Mouse (Mus musculus) hindbrain, embryonic 12.5 days (tissue): ENCODE measurements at regions not wholly inside any gene's neighbourhood (a gene's known extent, or its start where the extent isn't known, plus 50 kb on each side); places are given as distances from the start of the nearest gene placed in this dataset.
A peak's percentile ranks its signal among the peaks of the same experiment; 100 is the strongest.

Experiments
- ATAC-seq: fragments of 200-750 bp; cut with Nextera tagmentation; 2 replicates; pipeline ENCODE4 v1.8.0; 2017; ENCODE audit warnings: moderate TSS enrichment; ENCODE audit not compliant: low FRiP score
- H3K27ac ChIP-seq: fragments of 300-500 bp; sonication (generic); 2 replicates; pipeline ENCODE4 v1.5.1; 2016; ENCODE audit warnings: mild to moderate bottlenecking
- H3K27me3 ChIP-seq: fragments of 300-500 bp; sonication (generic); 2 replicates; pipeline ENCODE4 v1.6.1; 2016; ENCODE audit warnings: mild to moderate bottlenecking
- H3K36me3 ChIP-seq: fragments of 300-500 bp; sonication (generic); 2 replicates; pipeline ENCODE4 v1.6.1; 2016; ENCODE audit warnings: mild to moderate bottlenecking
- H3K4me1 ChIP-seq: fragments of 300-500 bp; sonication (generic); 2 replicates; pipeline ENCODE4 v1.6.1; 2016
- H3K4me2 ChIP-seq: fragments of 300-500 bp; sonication (generic); replicated peaks from 2 replicates; pipeline ENCODE4 v1.6.1; 2016; ENCODE audit warnings: mild to moderate bottlenecking
- H3K4me3 ChIP-seq: fragments of 300-500 bp; sonication (generic); 2 replicates; pipeline ENCODE4 v1.5.1; 2016; ENCODE audit warnings: mild to moderate bottlenecking
- H3K9ac ChIP-seq: fragments of 300-500 bp; sonication (generic); 2 replicates; pipeline ENCODE4 v1.6.1; 2016; ENCODE audit warnings: mild to moderate bottlenecking, moderate library complexity
- H3K9me3 ChIP-seq: fragments of 300-500 bp; sonication (generic); replicated peaks from 2 replicates; pipeline ENCODE4 v1.6.1; 2016; ENCODE audit warnings: mild to moderate bottlenecking
- WGBS: fragments of 180-500 bp; shearing (Covaris S2); methylation state at CpG from one replicate; pipeline ENCODE4 v1.1.7; 2016; 5-methylcytosine and 5-hydroxymethylcytosine counted together

DNA sequence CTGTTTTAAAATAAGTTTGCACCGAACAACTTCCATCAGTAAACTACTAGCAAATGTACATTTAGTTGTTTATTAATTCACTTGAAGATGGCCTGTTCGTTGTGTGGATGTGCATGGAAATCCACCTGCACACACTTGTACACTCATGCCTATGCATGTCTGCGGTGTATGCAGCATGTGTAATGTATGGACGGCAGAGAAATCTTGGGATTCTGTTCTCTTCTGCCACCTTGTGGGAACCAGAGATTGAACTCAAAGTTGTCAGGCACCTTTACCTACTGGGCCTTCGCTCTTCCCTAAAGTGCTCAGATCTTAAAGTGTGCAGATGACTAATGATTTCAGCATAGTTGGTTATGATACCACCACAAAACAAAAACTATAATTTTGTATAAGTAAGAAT is 137.4 kb downstream of the Kitl start:
- no peak overlapping the region for H3K9ac ChIP-seq
- H3K4me2 ChIP-seq = no peak overlapping the region
- no peaks in the 10 kb centered on the region for H3K4me1 ChIP-seq
- no peaks in the 10 kb centered on the region for H3K27me3 ChIP-seq
- WGBS = 54% methylated on average over 5 of the region's 5 CpGs
- H3K27ac ChIP-seq = no peak overlapping the region
- H3K9me3 ChIP-seq = no peaks in the 10 kb centered on the region
- H3K36me3 ChIP-seq = no peaks in the 10 kb centered on the region
- peak; percentile 69; the same call in 1 of the 2 replicates for ATAC-seq
- H3K4me3 ChIP-seq = no peak overlapping the region

DNA sequence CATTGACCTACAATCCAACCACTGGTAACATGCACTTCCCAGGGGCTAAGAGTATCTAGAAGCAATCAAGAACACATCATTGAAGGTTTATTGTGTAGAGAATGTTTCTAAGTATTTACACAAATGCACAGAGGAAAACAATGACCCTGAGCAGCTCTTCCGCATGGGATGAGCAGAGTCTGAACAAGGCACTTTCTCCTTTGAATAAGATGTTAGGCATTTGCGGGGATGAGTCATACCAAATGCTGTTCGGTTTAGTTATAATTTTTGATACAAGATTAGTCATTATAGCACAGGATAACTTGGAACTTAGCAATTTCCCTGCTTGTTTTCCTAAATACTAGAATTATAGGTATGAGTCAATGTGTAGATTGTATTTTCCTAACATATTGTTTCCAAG is 137.9 kb downstream of the Kitl start:
- no peak overlapping the region for H3K27ac ChIP-seq
- H3K4me2 ChIP-seq = no peak overlapping the region
- H3K27me3 ChIP-seq = no peaks in the 10 kb centered on the region
- ATAC-seq = no peak
- H3K9me3 ChIP-seq = no peaks in the 10 kb centered on the region
- no peak overlapping the region for H3K9ac ChIP-seq
- no peak overlapping the region for H3K4me3 ChIP-seq
- H3K36me3 ChIP-seq = no peaks in the 10 kb centered on the region
- WGBS = 92% methylated on average over 3 of the region's 3 CpGs
- H3K4me1 ChIP-seq = no peaks in the 10 kb centered on the region

DNA sequence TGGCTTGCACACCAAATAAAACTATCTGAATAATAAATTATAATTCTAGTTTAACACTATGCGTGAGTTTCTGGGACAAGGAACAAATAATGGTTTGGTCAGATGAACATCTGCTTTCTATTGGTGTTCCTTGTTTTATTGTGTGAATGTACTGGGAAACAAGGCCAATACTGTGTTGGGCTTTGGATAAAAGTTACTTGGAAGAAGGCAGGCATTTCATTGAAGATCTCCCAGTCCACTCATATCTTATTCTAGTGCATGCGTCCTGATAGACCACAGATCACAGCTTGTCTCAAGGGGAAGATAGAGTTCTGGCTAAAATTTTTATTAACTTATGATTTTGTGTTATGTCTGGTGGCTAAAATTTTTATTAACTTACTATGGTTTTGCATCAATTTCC is 140.1 kb downstream of the Kitl start:
- no peak for ATAC-seq
- no peaks in the 10 kb centered on the region for H3K27me3 ChIP-seq
- WGBS = 88% methylated on average over 2 of the region's 2 CpGs

DNA sequence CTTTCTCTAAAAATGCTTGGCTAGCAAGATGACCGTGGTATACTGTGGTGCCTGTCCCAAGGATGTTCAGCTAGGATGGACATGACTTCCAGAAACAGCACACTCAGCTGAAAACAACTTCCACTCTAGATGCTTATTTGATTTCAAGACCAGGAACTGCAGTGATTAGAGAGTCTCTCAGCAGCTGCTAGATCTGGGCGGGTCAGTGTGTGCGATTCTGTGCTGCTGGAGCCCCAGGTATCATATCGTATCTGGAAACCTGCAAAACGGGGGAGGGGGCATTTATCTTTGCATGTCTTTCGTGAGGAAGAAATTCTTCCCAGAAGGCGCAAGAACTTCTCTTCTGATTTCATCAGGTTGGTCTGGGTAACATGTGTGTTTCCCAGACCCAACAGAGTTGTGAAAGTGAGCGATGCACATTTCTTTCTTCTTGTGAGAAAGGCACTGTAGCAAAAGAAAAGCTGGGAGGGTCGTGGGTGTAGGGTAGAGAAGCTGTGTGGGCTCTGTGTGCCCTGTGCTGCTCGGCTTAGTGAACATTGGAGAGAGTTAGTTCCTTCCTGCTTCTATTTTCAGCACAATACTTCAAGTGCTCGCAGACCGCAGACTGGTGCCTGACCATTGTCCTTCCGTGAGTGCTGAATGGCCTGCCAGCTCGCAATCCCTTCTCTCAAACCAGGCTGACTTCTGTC is 144.6 kb downstream of the Kitl start:
- Histone ChIP-seq H3K4me2 (no peak overlapping the region), H3K4me3 (no peak overlapping the region), H3K9me3 (no peaks in the 10 kb centered on the region), H3K27me3 (no peaks in the 10 kb centered on the region), H3K36me3 (no peaks in the 10 kb centered on the region), H3K9ac (no peak overlapping the region), H3K4me1 (no peaks in the 10 kb centered on the region), H3K27ac (no peak overlapping the region)
- no peak for ATAC-seq
- WGBS = 72% methylated on average over 14 of the region's 14 CpGs

More for the DNA sequence above, 140.1 kb downstream of the Kitl start:
- H3K36me3 ChIP-seq = no peaks in the 10 kb centered on the region
- H3K27ac ChIP-seq = no peak overlapping the region
- no peaks in the 10 kb centered on the region for H3K4me1 ChIP-seq
- H3K4me3 ChIP-seq = no peak overlapping the region
- no peaks in the 10 kb centered on the region for H3K9me3 ChIP-seq
- no peak overlapping the region for H3K9ac ChIP-seq
- H3K4me2 ChIP-seq = no peak overlapping the region

GRCm38 (mm10) chr10:100160532-100160852 is 145.1 kb downstream of the Kitl start:
- no peaks in the 10 kb centered on the region for H3K9me3 ChIP-seq
- no peak overlapping the region for H3K27ac ChIP-seq
- 70% methylated on average over 4 of the region's 4 CpGs for WGBS
- no peaks in the 10 kb centered on the region for H3K4me1 ChIP-seq
- H3K36me3 ChIP-seq = no peaks in the 10 kb centered on the region
- no peak for ATAC-seq
- H3K27me3 ChIP-seq = no peaks in the 10 kb centered on the region
- H3K4me3 ChIP-seq = no peak overlapping the region
- H3K9ac ChIP-seq = no peak overlapping the region
- no peak overlapping the region for H3K4me2 ChIP-seq

DNA sequence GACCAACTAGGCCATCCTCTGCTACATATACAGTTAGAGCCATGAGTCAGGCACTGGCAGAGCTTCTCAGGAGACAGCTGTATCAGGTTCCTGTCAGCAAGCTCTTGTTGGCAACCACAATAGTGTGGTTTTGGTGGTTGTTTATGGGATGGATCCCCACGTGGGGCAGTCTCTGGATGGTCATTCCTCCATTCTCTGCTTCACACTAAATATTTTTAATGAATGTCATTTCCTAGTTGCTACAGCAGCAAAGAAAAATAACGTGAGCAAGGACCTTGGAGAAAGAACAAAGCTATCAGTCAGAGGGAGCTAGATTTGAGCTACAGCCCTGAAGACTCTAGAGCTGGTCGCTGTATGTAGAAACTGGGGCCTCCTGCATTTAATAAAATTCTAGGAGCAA is 145.7 kb downstream of the Kitl start:
- Histone ChIP-seq H3K9ac (no peak overlapping the region), H3K4me2 (no peak overlapping the region), H3K4me1 (no peaks in the 10 kb centered on the region), H3K27me3 (no peaks in the 10 kb centered on the region), H3K4me3 (no peak overlapping the region), H3K36me3 (no peaks in the 10 kb centered on the region), H3K27ac (no peak overlapping the region), H3K9me3 (no peaks in the 10 kb centered on the region)
- WGBS = 81% methylated on average over 3 of the region's 3 CpGs
- no peak for ATAC-seq

GRCm38 (mm10) chr10:100164526-100164925 is 149.1 kb downstream of the Kitl start:
- Histone ChIP-seq H3K9ac (no peak overlapping the region), H3K9me3 (no peaks in the 10 kb centered on the region), H3K36me3 (no peaks in the 10 kb centered on the region), H3K27ac (no peak overlapping the region), H3K4me2 (no peak overlapping the region), H3K4me1 (no peaks in the 10 kb centered on the region), H3K4me3 (no peak overlapping the region), H3K27me3 (no peaks in the 10 kb centered on the region)
- no peak for ATAC-seq
- 47% methylated on average over 1 of the region's 1 CpGs for WGBS

DNA sequence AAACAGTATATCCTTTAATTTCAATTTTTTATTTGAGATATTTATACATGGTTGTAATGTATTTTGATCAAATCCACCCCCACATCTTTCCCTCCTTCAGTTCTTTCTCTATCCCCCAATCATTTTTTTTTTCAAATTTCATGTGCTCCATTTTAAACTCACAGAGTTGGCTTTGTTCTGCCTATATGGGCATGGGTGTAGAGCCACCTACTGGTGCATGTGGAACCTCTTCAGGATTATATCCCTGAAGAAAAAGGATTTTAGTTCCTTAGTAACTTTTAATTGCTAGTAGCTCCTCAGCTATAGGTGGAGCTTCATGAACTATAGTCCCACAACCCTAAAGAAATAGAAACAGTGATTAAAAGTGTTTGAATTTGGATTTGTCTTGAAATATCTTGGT is 155.4 kb downstream of the Kitl start:
- Histone ChIP-seq H3K27ac (no peak overlapping the region), H3K36me3 (no peaks in the 10 kb centered on the region), H3K4me2 (no peak overlapping the region), H3K9me3 (no peaks in the 10 kb centered on the region), H3K27me3 (no peaks in the 10 kb centered on the region), H3K4me1 (no peaks in the 10 kb centered on the region), H3K9ac (no peak overlapping the region), H3K4me3 (no peak overlapping the region)
- 0 out of 2 replicates have a peak, but pooled peaks have one; percentile 19 for ATAC-seq

DNA sequence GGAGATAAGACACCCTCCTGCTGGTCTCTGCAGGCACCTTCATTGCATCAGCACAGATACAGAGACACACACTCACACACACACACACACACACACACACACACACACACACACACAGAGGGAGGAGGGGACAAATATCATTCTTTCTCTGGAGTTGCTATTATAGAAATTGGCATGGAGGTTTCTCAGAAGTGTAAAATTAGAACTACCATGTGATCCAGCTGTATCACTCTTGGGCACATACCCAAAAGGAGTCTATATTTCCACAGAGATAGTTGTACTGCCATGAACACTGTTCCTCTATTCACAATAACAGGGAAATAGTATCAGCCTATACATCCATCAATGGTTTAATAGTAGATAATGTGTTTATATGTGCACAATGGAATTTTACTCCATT is 137.8 kb upstream of the Gm4301 start:
- Histone ChIP-seq H3K27me3 (no peaks in the 10 kb centered on the region), H3K36me3 (no peaks in the 10 kb centered on the region), H3K4me1 (peaks cover 6% of the 10 kb centered on the region; the same call in 1 of the 2 replicates), H3K9me3 (no peaks in the 10 kb centered on the region), H3K27ac (no peak overlapping the region), H3K4me2 (no peak overlapping the region), H3K4me3 (no peak overlapping the region), H3K9ac (no peak overlapping the region)
- no peak for ATAC-seq

GRCm38 (mm10) chr10:100199090-100199690 is 136.3 kb upstream of the Gm4301 start:
- no peak overlapping the region for H3K27ac ChIP-seq
- no peaks in the 10 kb centered on the region for H3K9me3 ChIP-seq
- H3K4me2 ChIP-seq = no peak overlapping the region
- H3K4me3 ChIP-seq = no peak overlapping the region
- H3K27me3 ChIP-seq = no peaks in the 10 kb centered on the region
- no peaks in the 10 kb centered on the region for H3K36me3 ChIP-seq
- H3K9ac ChIP-seq = no peak overlapping the region
- WGBS = 55% methylated on average over 8 of the region's 8 CpGs
- no peak for ATAC-seq
- H3K4me1 ChIP-seq = peaks cover 6% of the 10 kb centered on the region; the same call in 1 of the 2 replicates

- Histone ChIP-seq H3K9me3 (no peaks in the 10 kb centered on the region), H3K9ac (no peak overlapping the region; the same call in 1 of the 2 replicates), H3K27me3 (no peaks in the 10 kb centered on the region), H3K27ac (no peak overlapping the region), H3K4me2 (peak overlapping the region; percentile 30), H3K36me3 (no peaks in the 10 kb centered on the region), H3K4me3 (no peak overlapping the region), H3K4me1 (peaks cover 6% of the 10 kb centered on the region; the same call in 1 of the 2 replicates)
- no peak for ATAC-seq
- 6% methylated on average over 8 of the region's 8 CpGs for WGBS
Measured at GRCm38 (mm10) chr10:100200431-100200830, 135.0 kb upstream of the Gm4301 start.

GRCm38 (mm10) chr10:100206617-100207530 is 128.6 kb upstream of the Gm4301 start:
- Histone ChIP-seq H3K4me3 (no peak overlapping the region), H3K4me2 (no peak overlapping the region), H3K9ac (no peak overlapping the region), H3K36me3 (no peaks in the 10 kb centered on the region), H3K27me3 (no peaks in the 10 kb centered on the region), H3K4me1 (no peaks in the 10 kb centered on the region), H3K27ac (no peak overlapping the region), H3K9me3 (no peaks in the 10 kb centered on the region)
- ATAC-seq = no peak
- WGBS = 93% methylated on average over 10 of the region's 10 CpGs
